Mouse (Mus musculus): Measurements from ENCODE around the gene Gstm2.
A peak's percentile ranks its signal among the peaks of the same experiment; 100 is the strongest.

Gene Gstm2

GRCm38 (mm10) chr3:107939830-107940229, 46.4 kb downstream of the Gstm2 start:
- no peak for DNase-seq

- peak; percentile 83 for DNase-seq
Measured at GRCm38 (mm10) chr3:107939403-107939802, 46.9 kb downstream of the Gstm2 start.

DNA sequence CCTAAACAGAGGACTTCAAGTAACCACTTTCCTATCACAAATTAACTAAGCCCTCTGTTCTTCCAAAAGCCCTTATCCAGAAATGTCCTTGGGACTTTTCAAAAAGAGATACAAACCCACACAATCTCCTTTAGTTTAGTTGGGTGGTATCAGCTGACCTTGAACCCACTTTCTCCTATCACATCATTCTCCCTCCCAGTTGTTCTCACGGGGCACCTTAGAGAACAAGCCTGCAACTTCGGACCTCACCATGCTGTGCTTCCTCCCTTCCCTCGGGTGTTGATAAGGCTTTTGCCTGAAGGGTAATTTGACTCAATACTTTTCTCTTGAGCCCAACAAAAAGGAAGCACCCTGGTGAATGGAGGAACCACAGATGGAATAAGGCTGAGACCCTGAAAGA, 50.4 kb downstream of the Gstm2 start:
- DNase-seq = no peak

DNA sequence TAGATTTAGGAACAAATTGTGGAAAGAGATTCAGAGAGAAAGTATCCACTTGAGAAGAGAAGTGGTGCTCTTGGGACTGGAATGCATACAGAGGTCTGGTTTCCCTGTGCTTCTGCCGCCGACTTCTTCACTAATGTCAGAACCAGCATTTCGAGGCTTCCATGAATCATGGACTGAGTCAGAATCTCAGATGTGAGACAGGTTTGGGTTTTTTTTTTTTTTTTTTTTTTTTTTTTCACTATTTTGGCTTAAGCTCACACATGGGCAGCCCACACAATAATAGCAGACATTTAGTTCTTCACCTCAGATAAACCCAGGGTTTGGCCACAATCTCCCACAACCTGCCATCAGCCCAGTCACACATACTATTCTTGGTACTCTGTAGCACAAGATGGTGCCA, 51.0 kb downstream of the Gstm2 start:
- DNase-seq = no peak

GRCm38 (mm10) chr3:107932128-107932527, 54.1 kb downstream of the Gstm2 start:
- DNase-seq = peak; percentile 51
